In the genomic region with DNA sequence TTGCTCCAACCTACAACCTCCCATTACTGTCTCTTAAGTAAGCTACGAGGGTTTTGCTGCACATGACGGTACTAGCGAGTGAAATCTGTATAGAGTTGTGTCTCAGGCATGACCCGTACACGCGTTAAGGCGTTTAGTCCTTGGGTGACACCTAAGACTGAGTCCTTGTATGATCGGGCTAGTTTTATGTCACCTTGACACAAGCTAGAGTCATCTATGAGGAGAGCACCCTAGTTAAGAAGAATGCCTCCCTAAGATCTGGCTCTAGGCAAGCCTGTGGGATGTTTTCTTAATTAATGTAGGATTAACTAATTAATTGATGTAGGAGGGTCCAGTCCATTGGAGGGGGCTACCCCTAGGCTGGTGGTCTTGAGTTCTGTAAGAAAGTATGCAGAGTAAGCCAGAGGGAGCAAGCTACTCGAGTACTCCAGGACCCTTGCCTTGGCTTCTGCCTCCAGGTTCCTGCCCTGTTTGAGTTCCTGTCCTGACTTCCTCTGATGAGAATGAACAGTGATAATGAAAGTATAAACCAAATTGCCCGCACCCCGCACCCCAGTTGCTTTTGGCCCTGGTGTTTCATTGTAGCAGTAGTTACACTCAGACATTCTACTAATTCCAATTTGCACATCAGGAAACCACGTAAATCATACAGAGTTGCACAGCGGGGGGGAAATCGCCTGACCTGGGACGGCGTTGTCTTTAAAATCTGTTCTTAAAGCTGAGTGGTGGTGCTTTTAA, we compare ENCODE assay signal across 8 mouse cellular contexts. TPM values are rescaled to one million over a fixed set of nuclear protein-coding genes. Genes with fewer than 3 reads are reported as not detected.
DNase-seq lines count a peak whose midpoint lies in the region; ATAC-seq lines count a peak whose summit lies in the region.

No protein-coding gene starts in this region.

- H3K27me3 ChIP-seq in heart, embryonic 10.5 days (ENCODE audit: insufficient read depth, poor library complexity, severe bottlenecking): no peaks in the 10 kb centered on the region
- H3K27me3 ChIP-seq in lung, embryonic 16.5 days (ENCODE audit: control insufficient read depth, insufficient read depth, low read depth, low read length): no peaks in the 10 kb centered on the region

- peaks cover 18% of the 10 kb centered on the region for H3K4me1 ChIP-seq in heart, embryonic 10.5 days
- peaks cover 15% of the 10 kb centered on the region for H3K4me1 ChIP-seq in lung, embryonic 16.5 days (replicated peaks; ENCODE audit: control insufficient read depth, insufficient read depth, low read length)

- H3K9ac ChIP-seq in lung, embryonic 16.5 days (ENCODE audit: low read length): peak overlapping the region; percentile 65

- H3K9me3 ChIP-seq in heart, embryonic 10.5 days: no peaks in the 10 kb centered on the region
- H3K9me3 ChIP-seq in lung, embryonic 16.5 days (ENCODE audit: control insufficient read depth, low read length): no peaks in the 10 kb centered on the region

- H3K36me3 ChIP-seq in heart, embryonic 10.5 days: 0 out of 2 replicates have a peak, but pooled peaks cover 3% of the 10 kb centered on the region
- no peaks in the 10 kb centered on the region; the same call in 1 of the 2 replicates for H3K36me3 ChIP-seq in lung, embryonic 16.5 days (ENCODE audit: control insufficient read depth, insufficient read depth, low read length)

- peak overlapping the region; percentile 85 for H3K4me2 ChIP-seq in lung, embryonic 16.5 days (ENCODE audit: low read depth, low read length)

- peak overlapping the region; percentile 73 for H3K27ac ChIP-seq in heart, embryonic 10.5 days
- no peak overlapping the region for H3K27ac ChIP-seq in lung, embryonic 16.5 days (ENCODE audit: low read length)

- peak overlapping the region; percentile 97 for H3K4me3 ChIP-seq in heart, embryonic 10.5 days
- H3K4me3 ChIP-seq in lung, embryonic 16.5 days (ENCODE audit: low read length): peak overlapping the region; percentile 98

- DNase-seq in B cell, adult 2 months: peak; percentile 54 to 56
- peak; percentile 32 for DNase-seq in MN1 (ENCODE audit: low spot score)
- DNase-seq in cerebellum, postnatal 36 days: peak; percentile 18 to 31
- DNase-seq in heart, embryonic 10.5 days (ENCODE audit: low spot score): no peak
- DNase-seq in kidney, adult 8-10 months: peak; percentile 8 to 36
- peak; percentile 33 for DNase-seq in retina, embryonic 14.5 days (ENCODE audit: low spot score)
- no peak for DNase-seq in layer of hippocampus, adult 9-11 months

- ATAC-seq in lung, embryonic 16.5 days (ENCODE audit: low read depth): peak; percentile 41

- 23% methylated on average over 16 of the region's 16 CpGs for WGBS in heart, embryonic 10.5 days
- WGBS in lung, embryonic 16.5 days: 19% methylated on average over 16 of the region's 16 CpGs

RNA-seq across cellular contexts. Expression of a gene that starts 0.9 kb away (rescaled TPM):
- 11.3 and 13.9 TPM in 2 replicates for polyA plus RNA-seq in heart, embryonic 10.5 days (2016; fragmentation: Nextera tagmentation; extraction: Ambion mirVana)
- polyA plus RNA-seq in lung, embryonic 16.5 days (2015; fragmentation: Nextera tagmentation; extraction: Ambion mirVana): 20.0 and 20.9 TPM in 2 replicates

Comparison
In these comparisons a context has a peak if more than half of its experiments do, and no peak if none do; other contexts are left out.
1. DNase-seq: peak in B cell, adult 2 months (2 of 2), MN1 (single experiment), cerebellum, postnatal 36 days (2 of 2), kidney, adult 8-10 months (2 of 2) and retina, embryonic 14.5 days (single experiment); none in heart, embryonic 10.5 days (single experiment) and layer of hippocampus, adult 9-11 months (single experiment).